Mouse (Mus musculus) kidney, postnatal 0 days (tissue): Measurements from ENCODE around the gene Jak3. TPM values are rescaled to one million over a fixed set of nuclear protein-coding genes. Genes with fewer than 3 reads are reported as not detected.
A peak's percentile ranks its signal among the peaks of the same experiment; 100 is the strongest.
"Not testable (repeated sequence)": the region's sequence is repeated elsewhere in the genome, so short reads cannot be mapped to it uniquely, and the experiment has no call there.

Experiments used
- ATAC-seq: fragments of 200-750 bp; cut with Nextera tagmentation; replicated peaks from 2 replicates; pipeline ENCODE4 v1.8.0; 2017; ENCODE audit warnings: low read depth, moderate number of reproducible peaks, moderate TSS enrichment, moderate library complexity; ENCODE audit not compliant: low FRiP score
- DNase-seq: peaks from one replicate; pipeline ENCODE4 v3.0.0-alpha.2; 2016; ENCODE audit warnings: low spot score
- H3K27ac ChIP-seq: fragments of 300-500 bp; sonication (generic); 2 replicates; pipeline ENCODE4 v1.5.1; 2014; ENCODE audit warnings: mild to moderate bottlenecking
- H3K27me3 ChIP-seq: fragments of 300-500 bp; sonication (generic); 2 replicates; pipeline ENCODE4 v1.6.1; 2014; ENCODE audit warnings: low read length, mixed read lengths; ENCODE audit not compliant: insufficient read depth
- H3K36me3 ChIP-seq: fragments of 300-500 bp; sonication (generic); 2 replicates; pipeline ENCODE4 v1.6.1; 2014; ENCODE audit warnings: low read length, mixed read lengths; ENCODE audit not compliant: insufficient read depth
- H3K4me1 ChIP-seq: fragments of 300-500 bp; sonication (generic); replicated peaks from 2 replicates; pipeline ENCODE4 v1.6.1; 2014; ENCODE audit warnings: antibody characterized with exemption, low read length, mixed read lengths; ENCODE audit not compliant: insufficient read depth
- H3K4me2 ChIP-seq: fragments of 300-500 bp; sonication (generic); 2 replicates; pipeline ENCODE4 v1.6.1; 2014; ENCODE audit warnings: mild to moderate bottlenecking, low read length, moderate library complexity, mixed read lengths
- H3K4me3 ChIP-seq: fragments of 300-500 bp; sonication (generic); replicated peaks from 2 replicates; pipeline ENCODE4 v1.5.1; 2014; ENCODE audit warnings: low read depth, low read length
- H3K9ac ChIP-seq: fragments of 300-500 bp; sonication (generic); 2 replicates; pipeline ENCODE4 v1.6.1; 2014; ENCODE audit warnings: low read depth, low read length
- H3K9me3 ChIP-seq: fragments of 300-500 bp; sonication (generic); replicated peaks from 2 replicates; pipeline ENCODE4 v1.6.1; 2016; ENCODE audit warnings: low read length, inconsistent platforms, mixed read lengths
- CTCF ChIP-seq: IDR thresholded peaks from 2 replicates; pipeline ENCODE4 v1.5.1; 2016; ENCODE audit warnings: antibody characterized with exemption, low read depth, mild to moderate bottlenecking, moderate library complexity
- WGBS: fragments of 180-500 bp; shearing (Covaris S2); extraction: QIAGEN DNeasy Blood & Tissue Kit; methylation state at CpG from one replicate; pipeline ENCODE4 v1.1.7; 2014; 5-methylcytosine and 5-hydroxymethylcytosine counted together
- polyA plus RNA-seq: library from polyadenylated mRNA; unstranded; fragments of >200 nt; fragmentation: Nextera tagmentation; extraction: Ambion mirVana; gene quantifications from 2 replicates; pipeline ENCODE4 v1.2.1, GENCODE M21; 2015

Jak3 gene
- polyA plus RNA-seq, 1 experiment from 2014 or later = 5.3 TPM

- no peak overlapping the region for H3K9ac ChIP-seq
- H3K27ac ChIP-seq = no peak overlapping the region
- H3K4me1 ChIP-seq = no peaks in the 10 kb centered on the region
- H3K36me3 ChIP-seq = no peaks in the 10 kb centered on the region
- TF ChIP-seq CTCF = no peak
- DNase-seq = no peak
- ATAC-seq = peak; percentile 22; the same call in 1 of the 2 replicates
- no peaks in the 10 kb centered on the region for H3K9me3 ChIP-seq
- peak overlapping the region; percentile 37 for H3K4me3 ChIP-seq
- WGBS = 4% methylated on average over 29 of the region's 29 CpGs
- peak overlapping the region; percentile 54 for H3K4me2 ChIP-seq
- peaks cover 11% of the 10 kb centered on the region; the same call in 1 of the 2 replicates for H3K27me3 ChIP-seq
Measured at GRCm38 (mm10) chr8:71700493-71701269, 24.6 kb downstream of the Jak3 start.

GRCm38 (mm10) chr8:71701414-71702086 is 25.5 kb downstream of the Jak3 start, which contains the start of gene B3gnt3:
Gene B3gnt3 (minus strand): TSS chr8:71701789.
- Histone ChIP-seq H3K27ac (no peak within 1 kb of the TSS), H3K4me1 (no peaks in the 10 kb centered on the region), H3K9me3 (no peaks in the 10 kb centered on the region), H3K36me3 (no peaks in the 10 kb centered on the region), H3K4me3 (peak within 1 kb of the TSS; percentile 37), H3K27me3 (peaks cover 11% of the 10 kb centered on the region; the same call in 1 of the 2 replicates), H3K4me2 (peak within 1 kb of the TSS; percentile 54), H3K9ac (no peak within 1 kb of the TSS)
- DNase-seq (no peak), ATAC-seq (no peak)
- WGBS = 19% methylated on average over 30 of the region's 34 CpGs
- no peak for TF ChIP-seq CTCF

- Histone ChIP-seq H3K4me1 (no peaks in the 10 kb centered on the region), H3K27me3 (peaks cover 11% of the 10 kb centered on the region; the same call in 1 of the 2 replicates), H3K9me3 (no peaks in the 10 kb centered on the region), H3K4me2 (no peak overlapping the region; the same call in 1 of the 2 replicates), H3K9ac (no peak overlapping the region), H3K4me3 (no peak overlapping the region), H3K27ac (no peak overlapping the region), H3K36me3 (no peaks in the 10 kb centered on the region)
- ATAC-seq (no peak; the same call in 1 of the 2 replicates), DNase-seq (no peak)
- WGBS = 35% methylated on average over 4 of the region's 4 CpGs
- TF ChIP-seq CTCF = 0 out of 2 replicates have a peak, but pooled peaks have one; percentile 22
Measured at GRCm38 (mm10) chr8:71702087-71702432, 26.0 kb downstream of the Jak3 start.

- WGBS = 67% methylated on average over 3 of the region's 3 CpGs
- DNase-seq (no peak), ATAC-seq (no peak)
- Histone ChIP-seq H3K36me3 (no peaks in the 10 kb centered on the region), H3K27me3 (peaks cover 11% of the 10 kb centered on the region; the same call in 1 of the 2 replicates), H3K4me2 (no peak overlapping the region), H3K4me1 (no peaks in the 10 kb centered on the region), H3K9me3 (no peaks in the 10 kb centered on the region), H3K4me3 (no peak overlapping the region), H3K9ac (no peak overlapping the region), H3K27ac (no peak overlapping the region)
- TF ChIP-seq CTCF = no peak
Measured at GRCm38 (mm10) chr8:71702923-71703322, 26.8 kb downstream of the Jak3 start.

DNA sequence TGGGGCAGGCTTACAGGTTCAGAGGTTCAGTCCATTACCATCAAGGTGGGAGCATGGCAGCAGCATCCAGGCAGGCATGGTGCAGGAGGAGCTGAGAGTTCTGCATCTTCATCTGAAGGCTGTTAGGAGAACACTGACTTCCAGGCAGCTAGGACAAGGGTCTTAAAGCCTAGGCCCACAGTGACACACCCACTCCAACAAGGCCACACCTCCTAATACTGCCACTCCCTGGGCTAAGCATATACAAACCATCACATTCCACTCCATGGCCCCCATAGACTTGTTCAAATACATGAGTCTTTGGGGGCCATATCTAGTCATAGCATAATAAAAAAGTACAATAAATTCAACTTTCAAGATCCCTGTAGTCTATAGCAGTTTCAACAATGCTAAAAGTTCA is 27.3 kb downstream of the Jak3 start:
- H3K4me1 ChIP-seq, H3K4me2 ChIP-seq, DNase-seq, H3K9me3 ChIP-seq, H3K36me3 ChIP-seq, H3K27ac ChIP-seq, H3K9ac ChIP-seq, H3K4me3 ChIP-seq, ATAC-seq: not testable (repeated sequence)
- peaks cover 11% of the 10 kb centered on the region; the same call in 1 of the 2 replicates for H3K27me3 ChIP-seq

GRCm38 (mm10) chr8:71707874-71708273 is 31.8 kb downstream of the Jak3 start:
- DNase-seq (peak; percentile 63), ATAC-seq (no peak)
- Histone ChIP-seq H3K4me1 (0 out of 2 replicates have a peak, but pooled peaks cover 4% of the 10 kb centered on the region), H3K9me3 (no peaks in the 10 kb centered on the region), H3K4me2 (no peak overlapping the region), H3K4me3 (no peak overlapping the region), H3K27me3 (peaks cover 7% of the 10 kb centered on the region; the same call in 1 of the 2 replicates), H3K36me3 (no peaks in the 10 kb centered on the region), H3K27ac (no peak overlapping the region), H3K9ac (no peak overlapping the region)
- 40% methylated on average over 8 of the region's 8 CpGs for WGBS
- peak; percentile 69 for TF ChIP-seq CTCF
